Mouse (Mus musculus): ENCODE results near the gene Fmn2. TPM values are rescaled to one million over a fixed set of nuclear protein-coding genes. Genes with fewer than 3 reads are reported as not detected.

Fmn2 gene
- polyA plus RNA-seq, 1 experiment from 2014 or later, result 0.78 TPM

GRCm38 (mm10) chr1:174630074-174630473 is 128.4 kb downstream of the Fmn2 start:
- Histone ChIP-seq H3K4me1 (replicated peaks) (no peaks in the 10 kb centered on the region), H3K4me2 (no peak overlapping the region), H3K36me3 (no peaks in the 10 kb centered on the region), H3K9me3 (replicated peaks) (no peaks in the 10 kb centered on the region), H3K27ac (ENCODE audit: poor library complexity, severe bottlenecking) (no peak overlapping the region), H3K27me3 (replicated peaks) (no peaks in the 10 kb centered on the region), H3K9ac (no peak overlapping the region), H3K4me3 (no peak overlapping the region)
- WGBS, result 81% methylated on average over 1 of the region's 1 CpGs
- ATAC-seq (ENCODE audit: insufficient number of reproducible peaks, low FRiP score), result no peak

GRCm38 (mm10) chr1:174636291-174636690 is 134.7 kb downstream of the Fmn2 start:
- H3K4me2 ChIP-seq, result no peak overlapping the region
- WGBS, result 86% methylated on average over 4 of the region's 4 CpGs
- no peak for ATAC-seq (ENCODE audit: insufficient number of reproducible peaks, low FRiP score)

GRCm38 (mm10) chr1:174637564-174638085 is 136.0 kb downstream of the Fmn2 start:
- Histone ChIP-seq H3K4me2 (no peak overlapping the region), H3K9ac (no peak overlapping the region)
- no peak for ATAC-seq (ENCODE audit: insufficient number of reproducible peaks, low FRiP score)

More at GRCm38 (mm10) chr1:174636291-174636690, 134.7 kb downstream of the Fmn2 start:
- Histone ChIP-seq H3K27ac (ENCODE audit: poor library complexity, severe bottlenecking) (no peak overlapping the region), H3K36me3 (no peaks in the 10 kb centered on the region), H3K27me3 (replicated peaks) (no peaks in the 10 kb centered on the region), H3K9me3 (replicated peaks) (no peaks in the 10 kb centered on the region), H3K9ac (no peak overlapping the region), H3K4me1 (replicated peaks) (no peaks in the 10 kb centered on the region), H3K4me3 (no peak overlapping the region)

GRCm38 (mm10) chr1:174640901-174641300 is 139.3 kb downstream of the Fmn2 start:
- no peak for ATAC-seq (ENCODE audit: insufficient number of reproducible peaks, low FRiP score)
- Histone ChIP-seq H3K9ac (no peak overlapping the region), H3K4me1 (replicated peaks) (no peaks in the 10 kb centered on the region), H3K27ac (ENCODE audit: poor library complexity, severe bottlenecking) (no peak overlapping the region), H3K36me3 (no peaks in the 10 kb centered on the region), H3K27me3 (replicated peaks) (no peaks in the 10 kb centered on the region), H3K4me2 (no peak overlapping the region), H3K9me3 (replicated peaks) (no peaks in the 10 kb centered on the region), H3K4me3 (no peak overlapping the region)
- WGBS, result 74% methylated on average over 1 of the region's 1 CpGs

More at GRCm38 (mm10) chr1:174637564-174638085, 136.0 kb downstream of the Fmn2 start:
- no peak overlapping the region for H3K27ac ChIP-seq (ENCODE audit: poor library complexity, severe bottlenecking)
- no peaks in the 10 kb centered on the region for H3K9me3 ChIP-seq (replicated peaks)
- H3K27me3 ChIP-seq (replicated peaks), result no peaks in the 10 kb centered on the region
- no peaks in the 10 kb centered on the region for H3K4me1 ChIP-seq (replicated peaks)
- H3K36me3 ChIP-seq, result no peaks in the 10 kb centered on the region
- 84% methylated on average over 6 of the region's 6 CpGs for WGBS
- H3K4me3 ChIP-seq, result no peak overlapping the region

- no peaks in the 10 kb centered on the region for H3K27me3 ChIP-seq (replicated peaks)
- H3K9me3 ChIP-seq (replicated peaks), result no peaks in the 10 kb centered on the region
- H3K36me3 ChIP-seq, result no peaks in the 10 kb centered on the region
- H3K9ac ChIP-seq, result no peak overlapping the region
- no peak overlapping the region for H3K27ac ChIP-seq (ENCODE audit: poor library complexity, severe bottlenecking)
- no peak for ATAC-seq (ENCODE audit: insufficient number of reproducible peaks, low FRiP score)
- no peak overlapping the region for H3K4me3 ChIP-seq
- 80% methylated on average over 5 of the region's 5 CpGs for WGBS
- no peaks in the 10 kb centered on the region for H3K4me1 ChIP-seq (replicated peaks)
- H3K4me2 ChIP-seq, result no peak overlapping the region
Observed at GRCm38 (mm10) chr1:174643431-174644010, 141.9 kb downstream of the Fmn2 start.

- no peak for ATAC-seq (ENCODE audit: insufficient number of reproducible peaks, low FRiP score)
- no peak overlapping the region for H3K9ac ChIP-seq
- H3K27ac ChIP-seq (ENCODE audit: poor library complexity, severe bottlenecking), result no peak overlapping the region
- no peaks in the 10 kb centered on the region for H3K27me3 ChIP-seq (replicated peaks)
- H3K9me3 ChIP-seq (replicated peaks), result no peaks in the 10 kb centered on the region
- no peaks in the 10 kb centered on the region for H3K4me1 ChIP-seq (replicated peaks)
- H3K36me3 ChIP-seq, result no peaks in the 10 kb centered on the region
- 82% methylated on average over 11 of the region's 11 CpGs for WGBS
- no peak overlapping the region for H3K4me2 ChIP-seq
- no peak overlapping the region for H3K4me3 ChIP-seq
Observed at GRCm38 (mm10) chr1:174649421-174649826, 147.8 kb downstream of the Fmn2 start.

- ATAC-seq (ENCODE audit: insufficient number of reproducible peaks, low FRiP score), result no peak
- no peaks in the 10 kb centered on the region for H3K36me3 ChIP-seq
- H3K4me2 ChIP-seq, result no peak overlapping the region
- H3K27me3 ChIP-seq (replicated peaks), result no peaks in the 10 kb centered on the region
- no peaks in the 10 kb centered on the region for H3K9me3 ChIP-seq (replicated peaks)
- 0 out of 2 replicates have a peak, but pooled peaks cover 3% of the 10 kb centered on the region for H3K4me1 ChIP-seq (replicated peaks)
- no peak overlapping the region for H3K9ac ChIP-seq
- no peak overlapping the region for H3K27ac ChIP-seq (ENCODE audit: poor library complexity, severe bottlenecking)
- no peak overlapping the region for H3K4me3 ChIP-seq
- 38% methylated on average over 5 of the region's 5 CpGs for WGBS
Observed at GRCm38 (mm10) chr1:174654565-174654964, 152.9 kb downstream of the Fmn2 start.

GRCm38 (mm10) chr1:174655354-174655753 is 153.7 kb downstream of the Fmn2 start:
- Histone ChIP-seq H3K27ac (ENCODE audit: poor library complexity, severe bottlenecking) (no peak overlapping the region), H3K36me3 (no peaks in the 10 kb centered on the region), H3K9ac (no peak overlapping the region), H3K4me1 (replicated peaks) (0 out of 2 replicates have a peak, but pooled peaks cover 3% of the 10 kb centered on the region), H3K27me3 (replicated peaks) (no peaks in the 10 kb centered on the region), H3K4me3 (no peak overlapping the region), H3K4me2 (no peak overlapping the region), H3K9me3 (replicated peaks) (no peaks in the 10 kb centered on the region)
- ATAC-seq (ENCODE audit: insufficient number of reproducible peaks, low FRiP score), result no peak
- WGBS, result 84% methylated on average over 9 of the region's 9 CpGs

GRCm38 (mm10) chr1:174656554-174656953 is 154.9 kb downstream of the Fmn2 start:
- Histone ChIP-seq H3K27ac (ENCODE audit: poor library complexity, severe bottlenecking) (no peak overlapping the region), H3K27me3 (replicated peaks) (no peaks in the 10 kb centered on the region), H3K36me3 (no peaks in the 10 kb centered on the region)

GRCm38 (mm10) chr1:174659459-174660223 is 158.0 kb downstream of the Fmn2 start:
- no peak for ATAC-seq (ENCODE audit: insufficient number of reproducible peaks, low FRiP score)
- Histone ChIP-seq H3K36me3 (no peaks in the 10 kb centered on the region), H3K4me3 (no peak overlapping the region), H3K27ac (ENCODE audit: poor library complexity, severe bottlenecking) (no peak overlapping the region), H3K4me2 (no peak overlapping the region), H3K9me3 (replicated peaks) (no peaks in the 10 kb centered on the region), H3K4me1 (replicated peaks) (0 out of 2 replicates have a peak, but pooled peaks cover 1% of the 10 kb centered on the region), H3K27me3 (replicated peaks) (no peaks in the 10 kb centered on the region), H3K9ac (no peak overlapping the region)
- 52% methylated on average over 12 of the region's 12 CpGs for WGBS

More at GRCm38 (mm10) chr1:174656554-174656953, 154.9 kb downstream of the Fmn2 start:
- Histone ChIP-seq H3K4me2 (no peak overlapping the region), H3K4me1 (replicated peaks) (0 out of 2 replicates have a peak, but pooled peaks cover 3% of the 10 kb centered on the region), H3K9ac (no peak overlapping the region), H3K4me3 (no peak overlapping the region), H3K9me3 (replicated peaks) (no peaks in the 10 kb centered on the region)
- ATAC-seq (ENCODE audit: insufficient number of reproducible peaks, low FRiP score), result no peak
- 75% methylated on average over 4 of the region's 4 CpGs for WGBS

- Histone ChIP-seq H3K9me3 (replicated peaks) (no peaks in the 10 kb centered on the region), H3K4me3 (no peak overlapping the region), H3K4me2 (no peak overlapping the region), H3K9ac (no peak overlapping the region), H3K27me3 (replicated peaks) (no peaks in the 10 kb centered on the region), H3K27ac (ENCODE audit: poor library complexity, severe bottlenecking) (no peak overlapping the region), H3K4me1 (replicated peaks) (no peaks in the 10 kb centered on the region), H3K36me3 (no peaks in the 10 kb centered on the region)
- no peak for ATAC-seq (ENCODE audit: insufficient number of reproducible peaks, low FRiP score)
Observed at GRCm38 (mm10) chr1:174665116-174665515, 163.5 kb downstream of the Fmn2 start.
